Mouse (Mus musculus): Measurements from ENCODE around the gene Mink1. TPM values are rescaled to one million over a fixed set of nuclear protein-coding genes. Genes with fewer than 3 reads are reported as not detected.

Mink1 gene
- polyA plus RNA-seq, 1 experiment from 2014 or later: 20.4 TPM

GRCm38 (mm10) chr11:70623053-70623742 is 60.5 kb downstream of the Mink1 start:
- ATAC-seq (ENCODE audit: low FRiP score, low TSS enrichment): no peak
- no peak for DNase-seq
- WGBS: 83% methylated on average over 10 of the region's 10 CpGs
- Histone ChIP-seq H3K36me3 (ENCODE audit: control insufficient read depth, insufficient read depth, low read length) (no peaks in the 10 kb centered on the region), H3K4me3 (replicated peaks; ENCODE audit: low read depth, low read length) (no peak overlapping the region), H3K27ac (replicated peaks; ENCODE audit: low read depth, low read length) (no peak overlapping the region), H3K9ac (replicated peaks; ENCODE audit: low read length) (no peak overlapping the region), H3K4me1 (ENCODE audit: control insufficient read depth, insufficient read depth, low read length) (no peaks in the 10 kb centered on the region), H3K9me3 (ENCODE audit: control insufficient read depth, low read length) (no peaks in the 10 kb centered on the region), H3K4me2 (ENCODE audit: low read length) (no peak overlapping the region), H3K27me3 (ENCODE audit: control insufficient read depth, insufficient read depth, low read length) (no peaks in the 10 kb centered on the region)

GRCm38 (mm10) chr11:70625473-70625872 is 62.8 kb downstream of the Mink1 start:
- H3K9me3 ChIP-seq (ENCODE audit: control insufficient read depth, low read length): no peaks in the 10 kb centered on the region
- H3K36me3 ChIP-seq (ENCODE audit: control insufficient read depth, insufficient read depth, low read length): no peaks in the 10 kb centered on the region
- no peak overlapping the region for H3K27ac ChIP-seq (replicated peaks; ENCODE audit: low read depth, low read length)
- WGBS: 56% methylated on average over 4 of the region's 4 CpGs
- H3K9ac ChIP-seq (replicated peaks; ENCODE audit: low read length): no peak overlapping the region
- H3K4me3 ChIP-seq (replicated peaks; ENCODE audit: low read depth, low read length): no peak overlapping the region
- no peaks in the 10 kb centered on the region for H3K27me3 ChIP-seq (ENCODE audit: control insufficient read depth, insufficient read depth, low read length)
- peak; percentile 74 for DNase-seq
- ATAC-seq (ENCODE audit: low FRiP score, low TSS enrichment): no peak
- no peak overlapping the region for H3K4me2 ChIP-seq (ENCODE audit: low read length)
- H3K4me1 ChIP-seq (ENCODE audit: control insufficient read depth, insufficient read depth, low read length): no peaks in the 10 kb centered on the region

GRCm38 (mm10) chr11:70626877-70627276 is 64.2 kb downstream of the Mink1 start:
- no peak overlapping the region for H3K4me3 ChIP-seq (replicated peaks; ENCODE audit: low read depth, low read length)
- no peak overlapping the region for H3K27ac ChIP-seq (replicated peaks; ENCODE audit: low read depth, low read length)
- ATAC-seq (ENCODE audit: low FRiP score, low TSS enrichment) (no peak), DNase-seq (no peak)
- H3K27me3 ChIP-seq (ENCODE audit: control insufficient read depth, insufficient read depth, low read length): no peaks in the 10 kb centered on the region
- H3K4me2 ChIP-seq (ENCODE audit: low read length): no peak overlapping the region
- no peaks in the 10 kb centered on the region for H3K36me3 ChIP-seq (ENCODE audit: control insufficient read depth, insufficient read depth, low read length)
- no peak overlapping the region for H3K9ac ChIP-seq (replicated peaks; ENCODE audit: low read length)
- no peaks in the 10 kb centered on the region for H3K4me1 ChIP-seq (ENCODE audit: control insufficient read depth, insufficient read depth, low read length)
- no peaks in the 10 kb centered on the region for H3K9me3 ChIP-seq (ENCODE audit: control insufficient read depth, low read length)
- WGBS: 80% methylated on average over 4 of the region's 4 CpGs

GRCm38 (mm10) chr11:70628431-70628830 is 65.8 kb downstream of the Mink1 start:
- H3K4me3 ChIP-seq (replicated peaks; ENCODE audit: low read depth, low read length): no peak overlapping the region
- DNase-seq (no peak), ATAC-seq (ENCODE audit: low FRiP score, low TSS enrichment) (no peak)
- no peaks in the 10 kb centered on the region for H3K4me1 ChIP-seq (ENCODE audit: control insufficient read depth, insufficient read depth, low read length)
- H3K27ac ChIP-seq (replicated peaks; ENCODE audit: low read depth, low read length): no peak overlapping the region
- no peak overlapping the region for H3K4me2 ChIP-seq (ENCODE audit: low read length)
- no peaks in the 10 kb centered on the region for H3K27me3 ChIP-seq (ENCODE audit: control insufficient read depth, insufficient read depth, low read length)
- no peaks in the 10 kb centered on the region for H3K9me3 ChIP-seq (ENCODE audit: control insufficient read depth, low read length)
- H3K36me3 ChIP-seq (ENCODE audit: control insufficient read depth, insufficient read depth, low read length): no peaks in the 10 kb centered on the region
- H3K9ac ChIP-seq (replicated peaks; ENCODE audit: low read length): no peak overlapping the region
- WGBS: 77% methylated on average over 2 of the region's 2 CpGs

- no peaks in the 10 kb centered on the region for H3K27me3 ChIP-seq (ENCODE audit: control insufficient read depth, insufficient read depth, low read length)
- no peak overlapping the region for H3K4me3 ChIP-seq (replicated peaks; ENCODE audit: low read depth, low read length)
- no peaks in the 10 kb centered on the region for H3K9me3 ChIP-seq (ENCODE audit: control insufficient read depth, low read length)
- no peaks in the 10 kb centered on the region for H3K4me1 ChIP-seq (ENCODE audit: control insufficient read depth, insufficient read depth, low read length)
- WGBS: 64% methylated on average over 5 of the region's 5 CpGs
- H3K36me3 ChIP-seq (ENCODE audit: control insufficient read depth, insufficient read depth, low read length): no peaks in the 10 kb centered on the region
- no peak overlapping the region for H3K9ac ChIP-seq (replicated peaks; ENCODE audit: low read length)
- ATAC-seq (ENCODE audit: low FRiP score, low TSS enrichment) (no peak), DNase-seq (peak; percentile 48)
- H3K4me2 ChIP-seq (ENCODE audit: low read length): no peak overlapping the region
- no peak overlapping the region for H3K27ac ChIP-seq (replicated peaks; ENCODE audit: low read depth, low read length)
Observed at GRCm38 (mm10) chr11:70629557-70629956, 66.9 kb downstream of the Mink1 start.

- 73% methylated on average over 7 of the region's 7 CpGs for WGBS
Observed at GRCm38 (mm10) chr11:70630129-70630528, 67.4 kb downstream of the Mink1 start.

GRCm38 (mm10) chr11:70635601-70636000 is 72.9 kb downstream of the Mink1 start:
- WGBS: 89% methylated on average over 4 of the region's 4 CpGs
- no peak overlapping the region for H3K9ac ChIP-seq (replicated peaks; ENCODE audit: low read length)
- no peaks in the 10 kb centered on the region for H3K4me1 ChIP-seq (ENCODE audit: control insufficient read depth, insufficient read depth, low read length)
- no peak overlapping the region for H3K4me2 ChIP-seq (ENCODE audit: low read length)
- no peaks in the 10 kb centered on the region for H3K27me3 ChIP-seq (ENCODE audit: control insufficient read depth, insufficient read depth, low read length)
- H3K36me3 ChIP-seq (ENCODE audit: control insufficient read depth, insufficient read depth, low read length): no peaks in the 10 kb centered on the region
- H3K27ac ChIP-seq (replicated peaks; ENCODE audit: low read depth, low read length): no peak overlapping the region
- ATAC-seq (ENCODE audit: low FRiP score, low TSS enrichment): no peak
- DNase-seq: no peak
- H3K9me3 ChIP-seq (ENCODE audit: control insufficient read depth, low read length): no peaks in the 10 kb centered on the region
- H3K4me3 ChIP-seq (replicated peaks; ENCODE audit: low read depth, low read length): no peak overlapping the region

More at GRCm38 (mm10) chr11:70630129-70630528, 67.4 kb downstream of the Mink1 start:
- H3K27ac ChIP-seq (replicated peaks; ENCODE audit: low read depth, low read length): no peak overlapping the region
- no peaks in the 10 kb centered on the region for H3K36me3 ChIP-seq (ENCODE audit: control insufficient read depth, insufficient read depth, low read length)
- no peak overlapping the region for H3K9ac ChIP-seq (replicated peaks; ENCODE audit: low read length)
- H3K4me3 ChIP-seq (replicated peaks; ENCODE audit: low read depth, low read length): no peak overlapping the region
- H3K27me3 ChIP-seq (ENCODE audit: control insufficient read depth, insufficient read depth, low read length): no peaks in the 10 kb centered on the region
- H3K4me2 ChIP-seq (ENCODE audit: low read length): no peak overlapping the region
- no peaks in the 10 kb centered on the region for H3K9me3 ChIP-seq (ENCODE audit: control insufficient read depth, low read length)
- no peaks in the 10 kb centered on the region for H3K4me1 ChIP-seq (ENCODE audit: control insufficient read depth, insufficient read depth, low read length)
- ATAC-seq (ENCODE audit: low FRiP score, low TSS enrichment) (no peak), DNase-seq (no peak)

GRCm38 (mm10) chr11:70637764-70638163 is 75.1 kb downstream of the Mink1 start:
- no peak for DNase-seq
- Histone ChIP-seq H3K36me3 (ENCODE audit: control insufficient read depth, insufficient read depth, low read length) (peaks cover 2% of the 10 kb centered on the region), H3K4me1 (ENCODE audit: control insufficient read depth, insufficient read depth, low read length) (no peaks in the 10 kb centered on the region), H3K9me3 (ENCODE audit: control insufficient read depth, low read length) (no peaks in the 10 kb centered on the region), H3K27me3 (ENCODE audit: control insufficient read depth, insufficient read depth, low read length) (no peaks in the 10 kb centered on the region), H3K9ac (replicated peaks; ENCODE audit: low read length) (no peak overlapping the region), H3K4me2 (ENCODE audit: low read length) (no peak overlapping the region), H3K4me3 (replicated peaks; ENCODE audit: low read depth, low read length) (no peak overlapping the region), H3K27ac (replicated peaks; ENCODE audit: low read depth, low read length) (no peak overlapping the region)
- WGBS: 95% methylated on average over 1 of the region's 1 CpGs
- no peak for ATAC-seq (ENCODE audit: low FRiP score, low TSS enrichment)

- ATAC-seq (ENCODE audit: low FRiP score, low TSS enrichment) (no peak), DNase-seq (no peak)
- no peaks in the 10 kb centered on the region for H3K4me1 ChIP-seq (ENCODE audit: control insufficient read depth, insufficient read depth, low read length)
- no peak overlapping the region for H3K4me2 ChIP-seq (ENCODE audit: low read length)
- 88% methylated on average over 1 of the region's 1 CpGs for WGBS
- no peaks in the 10 kb centered on the region for H3K27me3 ChIP-seq (ENCODE audit: control insufficient read depth, insufficient read depth, low read length)
- no peak overlapping the region for H3K4me3 ChIP-seq (replicated peaks; ENCODE audit: low read depth, low read length)
- no peak overlapping the region for H3K27ac ChIP-seq (replicated peaks; ENCODE audit: low read depth, low read length)
- no peaks in the 10 kb centered on the region for H3K9me3 ChIP-seq (ENCODE audit: control insufficient read depth, low read length)
- no peak overlapping the region for H3K9ac ChIP-seq (replicated peaks; ENCODE audit: low read length)
- H3K36me3 ChIP-seq (ENCODE audit: control insufficient read depth, insufficient read depth, low read length): peaks cover 3% of the 10 kb centered on the region
Observed at GRCm38 (mm10) chr11:70638293-70638692, 75.6 kb downstream of the Mink1 start.
